Mouse (Mus musculus): Measurements from ENCODE around the gene Rnaseh2c. TPM values are rescaled to one million over a fixed set of nuclear protein-coding genes. Genes with fewer than 3 reads are reported as not detected.

Rnaseh2c gene
- total RNA-seq, 2 experiments from 2014 or later = 80.2 to 88.0 TPM

Other genes with a start within 250 kb of the Rnaseh2c start
- 10 to 100 TPM; 20.6 to 21.3 TPM for gene Eif1ad, start 235.1 kb upstream of the Rnaseh2c start, total RNA-seq (2021)
- gene Banf1, start 234.7 kb upstream of the Rnaseh2c start, total RNA-seq (2021) = 10 to 100 TPM; 80.9 to 90.9 TPM
- 100 to 1,000 TPM in 1 of 2 experiments, 10 to 100 TPM in 1; 97.9 to 104 TPM for gene Sart1, start 213.2 kb upstream of the Rnaseh2c start, total RNA-seq (2021)
- gene Tsga10ip, start 199.3 kb upstream of the Rnaseh2c start, total RNA-seq (2021) = not detected
- gene Drap1, start 176.9 kb upstream of the Rnaseh2c start, total RNA-seq (2021) = 100 to 1,000 TPM; 291 to 298 TPM
- 10 to 100 TPM; 66.4 to 69.8 TPM for gene AI837181, start 176.7 kb upstream of the Rnaseh2c start, total RNA-seq (2021)
- gene Fosl1, start 154.3 kb upstream of the Rnaseh2c start, total RNA-seq (2021) = not detected
- gene Ccdc85b, start 144.0 kb upstream of the Rnaseh2c start, total RNA-seq (2021) = 10 to 100 TPM; 34.8 to 38.3 TPM
- gene Fibp, start 141.3 kb upstream of the Rnaseh2c start, total RNA-seq (2021) = 10 to 100 TPM; 85.5 to 86.3 TPM
- not detected for gene Ctsw, start 133.4 kb upstream of the Rnaseh2c start, total RNA-seq (2021)
- 10 to 100 TPM; 10.9 to 12.4 TPM for gene Efemp2, start 127.9 kb upstream of the Rnaseh2c start, total RNA-seq (2021)
- gene Mus81, start 113.5 kb upstream of the Rnaseh2c start, total RNA-seq (2021) = 10 to 100 TPM; 37.6 to 39.3 TPM
- gene Cfl1, start 111.4 kb upstream of the Rnaseh2c start, total RNA-seq (2021) = 1,000 to 10,000 TPM; 1,234 to 1,394 TPM
- gene 1700020D05Rik, start 98.1 kb upstream of the Rnaseh2c start, total RNA-seq (2021) = 1 to 10 TPM; 5.4 to 8.8 TPM
- gene Snx32, start 91.3 kb upstream of the Rnaseh2c start, total RNA-seq (2021) = 10 to 100 TPM; 80.5 to 83.5 TPM
- gene Ovol1, start 41.2 kb upstream of the Rnaseh2c start, total RNA-seq (2021) = not detected
- gene Ap5b1, start 33.8 kb upstream of the Rnaseh2c start, total RNA-seq (2021) = 1 to 10 TPM; 5.8 to 7.0 TPM
- gene Kat5, start 8.4 kb downstream of the Rnaseh2c start, total RNA-seq (2021) = 10 to 100 TPM; 80.1 to 91.1 TPM
- 10 to 100 TPM; 17.2 to 17.7 TPM for gene Rela, start 35.6 kb downstream of the Rnaseh2c start, total RNA-seq (2021)
- gene Sipa1, start 61.8 kb downstream of the Rnaseh2c start, total RNA-seq (2021) = 10 to 100 TPM; 16.6 to 18.0 TPM
- 10 to 100 TPM; 17.8 to 18.6 TPM for gene Map3k11, start 86.9 kb downstream of the Rnaseh2c start, total RNA-seq (2021)
- gene Pcnx3, start 87.0 kb downstream of the Rnaseh2c start, total RNA-seq (2021) = 10 to 100 TPM; 61.9 to 68.5 TPM
- not detected for gene Kcnk7, start 102.5 kb downstream of the Rnaseh2c start, total RNA-seq (2021)
- 10 to 100 TPM; 13.7 to 14.2 TPM for gene Ehbp1l1, start 124.4 kb downstream of the Rnaseh2c start, total RNA-seq (2021)
- gene Fam89b, start 127.8 kb downstream of the Rnaseh2c start, total RNA-seq (2021) = 10 to 100 TPM; 24.1 to 29.4 TPM
- 10 to 100 TPM; 24.9 to 28.0 TPM for gene Ltbp3, start 139.0 kb downstream of the Rnaseh2c start, total RNA-seq (2021)
- gene Scyl1, start 169.5 kb downstream of the Rnaseh2c start, total RNA-seq (2021) = 10 to 100 TPM; 75.6 to 75.9 TPM

All from layer of hippocampus, postnatal 36 days (tissue).